Mouse (Mus musculus) liver, adult (tissue): ENCODE measurements around the gene Psmf1.

Experiments
- GATA4 ChIP-seq: IDR thresholded peaks from 2 replicates; pipeline ENCODE4 v1.6.1; 2014; ENCODE audit warnings: mild to moderate bottlenecking, low read length; ENCODE audit not compliant: insufficient replicate concordance

Psmf1 gene

GRCm38 (mm10) chr2:151740741-151741526 is 3.1 kb downstream of the Psmf1 start:
- TF ChIP-seq GATA4 = peak; percentile 73; the same call in 1 of the 2 replicates

GRCm38 (mm10) chr2:151739505-151739904 is 4.5 kb downstream of the Psmf1 start:
- TF ChIP-seq GATA4 = no peak

- TF ChIP-seq GATA4 = no peak
Measured at GRCm38 (mm10) chr2:151739081-151739480, 4.9 kb downstream of the Psmf1 start.

- TF ChIP-seq GATA4 = no peak
Measured at GRCm38 (mm10) chr2:151738460-151738859, 5.5 kb downstream of the Psmf1 start.

GRCm38 (mm10) chr2:151735422-151735821 is 8.6 kb downstream of the Psmf1 start:
- no peak for TF ChIP-seq GATA4

- no peak for TF ChIP-seq GATA4
Measured at GRCm38 (mm10) chr2:151733151-151733865, 10.7 kb downstream of the Psmf1 start.

- no peak for TF ChIP-seq GATA4
Measured at GRCm38 (mm10) chr2:151724094-151724493, 19.9 kb downstream of the Psmf1 start.

GRCm38 (mm10) chr2:151716318-151717055 is 27.5 kb downstream of the Psmf1 start:
- no peak for TF ChIP-seq GATA4

GRCm38 (mm10) chr2:151715526-151715925 is 28.5 kb downstream of the Psmf1 start:
- no peak for TF ChIP-seq GATA4

GRCm38 (mm10) chr2:151712647-151713046 is 31.3 kb downstream of the Psmf1 start:
- no peak for TF ChIP-seq GATA4

GRCm38 (mm10) chr2:151702851-151703190 is 41.2 kb downstream of the Psmf1 start:
- TF ChIP-seq GATA4 = no peak

GRCm38 (mm10) chr2:151702146-151702850 is 41.7 kb downstream of the Psmf1 start:
- TF ChIP-seq GATA4 = no peak

- TF ChIP-seq GATA4 = no peak
Measured at GRCm38 (mm10) chr2:151701231-151702145, 42.5 kb downstream of the Psmf1 start, which contains the start of gene Tmem74b. TSS of gene Tmem74b (plus strand) at chr2:151702008.

- TF ChIP-seq GATA4 = no peak
Measured at GRCm38 (mm10) chr2:151682976-151683375, 61.0 kb downstream of the Psmf1 start.

- no peak for TF ChIP-seq GATA4
Measured at GRCm38 (mm10) chr2:151682357-151682756, 61.6 kb downstream of the Psmf1 start.

GRCm38 (mm10) chr2:151676234-151676633 is 67.8 kb downstream of the Psmf1 start:
- TF ChIP-seq GATA4 = no peak
